Mouse (Mus musculus) lung, postnatal 0 days (tissue): ENCODE measurements at regions not wholly inside any gene's neighbourhood (a gene's known extent, or its start where the extent isn't known, plus 50 kb on each side); places are given as distances from the start of the nearest gene placed in this dataset.
"Not testable (repeated sequence)": the region's sequence is repeated elsewhere in the genome, so short reads cannot be mapped to it uniquely, and the experiment has no call there.

Experiments
- ATAC-seq: fragments of 200-750 bp; cut with Nextera tagmentation; 2 replicates; pipeline ENCODE4 v1.8.0; 2017; ENCODE audit warnings: moderate library complexity
- DNase-seq: peaks from one replicate; pipeline ENCODE4 v3.0.0-alpha.2; 2016; ENCODE audit warnings: low spot score
- H3K27ac ChIP-seq: fragments of 300-500 bp; sonication (generic); 2 replicates; pipeline ENCODE4 v1.5.1; 2014; ENCODE audit warnings: antibody characterized with exemption, mild to moderate bottlenecking, low read length, mixed read lengths
- H3K27me3 ChIP-seq: fragments of 300-500 bp; sonication (generic); replicated peaks from 2 replicates; pipeline ENCODE4 v1.6.1; 2014; ENCODE audit warnings: low read length, mixed read lengths; ENCODE audit not compliant: insufficient read depth
- H3K36me3 ChIP-seq: fragments of 300-500 bp; sonication (generic); 2 replicates; pipeline ENCODE4 v1.6.1; 2014; ENCODE audit warnings: low read length, mixed read lengths; ENCODE audit not compliant: insufficient read depth
- H3K4me1 ChIP-seq: fragments of 300-500 bp; sonication (generic); 2 replicates; pipeline ENCODE4 v1.6.1; 2014; ENCODE audit warnings: antibody characterized with exemption, low read depth, low read length, mixed read lengths; ENCODE audit not compliant: insufficient read depth
- H3K4me2 ChIP-seq: fragments of 300-500 bp; sonication (generic); replicated peaks from 2 replicates; pipeline ENCODE4 v1.6.1; 2014; ENCODE audit warnings: low read depth, mild to moderate bottlenecking, low read length, moderate library complexity, mixed read lengths
- H3K4me3 ChIP-seq: fragments of 300-500 bp; sonication (generic); 2 replicates; pipeline ENCODE4 v1.5.1; 2014; ENCODE audit warnings: low read depth, low read length
- H3K9ac ChIP-seq: fragments of 300-500 bp; sonication (generic); replicated peaks from 2 replicates; pipeline ENCODE4 v1.6.1; 2014; ENCODE audit warnings: low read depth, mild to moderate bottlenecking
- H3K9me3 ChIP-seq: fragments of 300-500 bp; sonication (generic); 2 replicates; pipeline ENCODE4 v1.6.1; 2016; ENCODE audit warnings: low read length, mixed read lengths
- CTCF ChIP-seq: IDR thresholded peaks from 2 replicates; pipeline ENCODE4 v1.5.1; 2016; ENCODE audit warnings: antibody characterized with exemption, mild to moderate bottlenecking
- EP300 ChIP-seq: IDR thresholded peaks from 2 replicates; pipeline ENCODE4 v1.6.1; 2016; ENCODE audit warnings: antibody characterized with exemption, mild to moderate bottlenecking, control low read depth
- WGBS: fragments of 180-500 bp; shearing (Covaris S2); extraction: QIAGEN DNeasy Blood & Tissue Kit; methylation state at CpG from one replicate; pipeline ENCODE4 v1.1.7; 2014; 5-methylcytosine and 5-hydroxymethylcytosine counted together

DNA sequence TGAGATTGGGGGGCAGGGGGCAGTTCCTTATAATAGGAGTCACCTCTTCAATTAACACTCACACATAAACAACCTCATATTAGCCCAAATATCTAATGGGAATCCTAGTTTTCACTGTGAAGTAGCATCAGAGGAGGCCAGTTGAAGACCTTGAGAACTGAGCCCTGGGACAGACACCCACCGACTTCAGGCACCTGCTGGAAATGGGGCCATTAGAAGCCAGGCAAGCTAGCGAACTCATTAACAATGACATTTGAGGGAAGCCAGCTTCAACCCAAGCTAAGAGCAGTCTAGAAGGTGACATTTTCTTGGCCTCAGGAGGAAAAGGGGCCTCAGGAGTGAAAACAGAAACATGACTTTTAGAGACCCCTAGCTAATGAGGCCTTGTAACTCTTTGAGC lies 70.9 kb upstream of the Tcerg1l start:
- Histone ChIP-seq H3K27ac (no peak overlapping the region), H3K4me3 (no peak overlapping the region), H3K36me3 (no peaks in the 10 kb centered on the region), H3K4me1 (no peaks in the 10 kb centered on the region), H3K4me2 (no peak overlapping the region), H3K9ac (no peak overlapping the region), H3K9me3 (no peaks in the 10 kb centered on the region), H3K27me3 (no peaks in the 10 kb centered on the region)
- DNase-seq (no peak), ATAC-seq (no peak)
- WGBS: 90% methylated on average over 2 of the region's 2 CpGs
- no peak for TF ChIP-seq EP300
- no peak for TF ChIP-seq CTCF

DNA sequence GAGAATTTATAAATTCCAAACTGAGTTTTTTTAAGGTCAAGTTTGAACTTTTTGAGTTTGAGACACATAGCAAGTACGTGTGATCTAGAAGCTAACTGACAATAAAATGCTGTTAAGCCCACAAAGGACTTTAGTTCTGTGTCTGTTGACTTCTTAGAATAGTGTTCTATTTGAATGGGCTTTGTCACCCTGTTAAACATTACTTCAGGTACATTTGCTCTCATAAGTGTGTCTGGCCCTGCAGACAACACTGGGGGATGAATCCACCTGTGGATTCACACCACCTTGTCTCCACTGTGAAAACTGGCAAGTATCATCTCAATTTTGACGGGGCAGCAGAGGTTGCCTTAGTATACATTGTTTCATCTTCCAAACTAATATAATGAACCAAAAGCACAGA lies 70.5 kb upstream of the Tcerg1l start:
- no peaks in the 10 kb centered on the region for H3K4me1 ChIP-seq
- ATAC-seq: no peak
- 67% methylated on average over 2 of the region's 2 CpGs for WGBS

DNA sequence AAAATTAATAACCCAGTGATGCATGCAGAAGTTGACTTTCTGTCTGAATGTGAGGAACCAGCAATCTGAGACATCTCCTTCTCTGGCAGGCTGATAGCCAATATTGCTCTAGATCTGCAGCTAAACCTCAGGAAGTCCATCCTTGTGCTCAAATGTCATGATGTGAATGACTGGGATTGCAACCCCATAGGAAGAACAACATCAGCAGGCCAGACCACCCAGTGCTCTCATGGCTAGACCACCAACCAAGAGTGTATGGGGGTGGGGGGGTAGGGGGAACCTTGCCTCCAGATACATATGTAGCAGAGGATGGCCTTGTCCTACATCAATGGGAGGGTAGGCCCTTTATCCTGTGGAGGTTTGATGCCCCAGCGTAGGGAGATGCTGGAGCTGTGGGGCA lies 69.9 kb upstream of the Tcerg1l start:
- Histone ChIP-seq H3K4me1 (no peaks in the 10 kb centered on the region), H3K27me3 (no peaks in the 10 kb centered on the region), H3K27ac (no peak overlapping the region), H3K9ac (no peak overlapping the region), H3K4me3 (no peak overlapping the region), H3K36me3 (no peaks in the 10 kb centered on the region), H3K9me3 (no peaks in the 10 kb centered on the region), H3K4me2 (no peak overlapping the region)
- TF ChIP-seq EP300 (no peak), CTCF (no peak)
- ATAC-seq (no peak), DNase-seq (no peak)
- 64% methylated on average over 1 of the region's 1 CpGs for WGBS

More for the DNA sequence above, 70.5 kb upstream of the Tcerg1l start:
- Histone ChIP-seq H3K27me3 (no peaks in the 10 kb centered on the region), H3K36me3 (no peaks in the 10 kb centered on the region), H3K9ac (no peak overlapping the region), H3K4me2 (no peak overlapping the region), H3K9me3 (no peaks in the 10 kb centered on the region), H3K4me3 (no peak overlapping the region), H3K27ac (no peak overlapping the region)
- no peak for DNase-seq
- TF ChIP-seq EP300 (no peak), CTCF (no peak)

DNA sequence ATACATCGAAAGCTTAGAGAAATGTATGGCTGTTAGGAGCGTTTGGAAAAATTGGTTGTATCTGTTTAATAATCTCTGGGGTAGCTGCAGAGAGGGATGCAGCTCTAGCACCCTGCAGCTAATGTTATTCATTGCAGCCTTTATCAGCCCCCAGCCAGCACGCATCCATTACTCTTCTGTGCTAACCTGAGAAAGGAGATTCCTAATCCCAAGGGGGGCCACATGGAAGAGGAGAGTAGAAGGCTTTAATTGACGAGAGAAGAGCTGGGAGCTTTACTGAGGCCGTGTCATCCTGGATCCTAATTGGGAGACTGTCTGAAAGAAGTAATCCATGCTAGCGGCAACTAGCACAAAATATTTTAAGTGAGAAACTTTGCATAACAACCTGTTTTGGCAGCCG lies 60.4 kb upstream of the Tcerg1l start:
- no peak for ATAC-seq
- WGBS: 54% methylated on average over 7 of the region's 7 CpGs

DNA sequence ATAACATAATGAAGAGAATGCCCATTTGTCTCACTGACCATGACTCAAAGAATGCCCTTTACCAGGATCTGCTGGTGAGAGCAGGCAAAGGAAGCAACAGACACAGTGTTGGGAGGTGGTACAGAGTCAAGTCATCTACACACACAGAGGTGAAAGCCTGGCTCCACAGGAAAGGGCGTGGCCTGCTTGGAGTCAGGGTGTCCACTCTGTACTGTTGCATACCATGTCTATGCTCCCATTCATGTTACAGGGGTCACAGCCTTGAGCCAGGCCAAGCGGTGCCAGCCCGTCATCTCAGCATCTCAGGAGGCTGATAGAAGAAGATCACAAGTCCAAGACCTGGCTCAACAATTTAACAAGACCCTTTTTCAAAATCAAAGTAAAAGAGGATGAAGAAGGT lies 57.8 kb upstream of the Tcerg1l start:
- Histone ChIP-seq H3K4me3 (no peak overlapping the region), H3K4me1 (no peaks in the 10 kb centered on the region), H3K4me2 (no peak overlapping the region), H3K27ac (no peak overlapping the region), H3K9me3 (no peaks in the 10 kb centered on the region), H3K36me3 (no peaks in the 10 kb centered on the region), H3K27me3 (no peaks in the 10 kb centered on the region), H3K9ac (no peak overlapping the region)
- no peak for ATAC-seq
- TF ChIP-seq EP300 (no peak), CTCF (no peak)
- DNase-seq: no peak
- WGBS: 84% methylated on average over 3 of the region's 3 CpGs

More for the DNA sequence above, 60.4 kb upstream of the Tcerg1l start:
- no peak overlapping the region for H3K4me3 ChIP-seq
- no peak overlapping the region for H3K27ac ChIP-seq
- no peaks in the 10 kb centered on the region for H3K9me3 ChIP-seq
- H3K27me3 ChIP-seq: no peaks in the 10 kb centered on the region
- no peaks in the 10 kb centered on the region for H3K36me3 ChIP-seq
- DNase-seq: no peak
- H3K9ac ChIP-seq: no peak overlapping the region
- TF ChIP-seq EP300: no peak
- no peak for TF ChIP-seq CTCF
- H3K4me2 ChIP-seq: no peak overlapping the region
- H3K4me1 ChIP-seq: no peaks in the 10 kb centered on the region

DNA sequence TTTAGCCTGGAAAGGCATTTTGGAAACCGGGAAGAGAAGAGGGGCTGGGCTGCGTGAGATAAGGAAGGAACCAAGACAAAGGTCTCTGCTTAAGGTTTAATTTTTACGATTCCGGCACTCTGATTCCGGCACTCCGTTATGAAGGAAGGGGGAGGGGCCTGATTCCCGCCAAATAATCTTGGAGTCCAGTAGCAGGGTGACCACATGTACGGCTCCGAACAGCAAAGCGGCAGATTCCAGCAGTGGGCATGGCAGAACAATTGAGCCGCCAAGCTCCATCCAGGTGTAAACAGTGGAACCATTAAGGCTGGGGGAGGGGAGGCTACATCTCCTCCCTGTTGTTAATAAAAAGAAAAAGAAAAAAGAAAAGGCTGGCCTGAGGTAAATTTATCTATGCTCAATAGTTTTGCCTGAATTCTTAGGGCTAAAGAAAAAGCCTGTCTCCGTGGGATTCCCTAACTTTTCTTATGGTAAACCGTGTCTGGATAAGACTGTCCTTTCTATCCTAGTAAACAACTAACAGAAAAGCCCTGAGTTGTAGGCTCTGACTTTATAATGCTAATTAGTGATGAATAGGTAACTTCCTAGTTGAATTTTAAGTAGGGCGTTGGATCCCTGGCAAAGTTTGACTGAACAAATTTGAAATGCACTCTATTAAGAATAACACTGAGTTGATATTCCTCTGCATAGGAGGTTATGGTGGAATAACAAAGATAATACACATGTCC lies 57.1 kb upstream of the Tcerg1l start:
- not testable (repeated sequence) for H3K4me3 ChIP-seq, H3K9ac ChIP-seq, H3K27me3 ChIP-seq, H3K27ac ChIP-seq, H3K4me2 ChIP-seq, ATAC-seq, H3K36me3 ChIP-seq, DNase-seq, H3K9me3 ChIP-seq, H3K4me1 ChIP-seq
- WGBS: 39% methylated on average over 14 of the region's 14 CpGs

DNA sequence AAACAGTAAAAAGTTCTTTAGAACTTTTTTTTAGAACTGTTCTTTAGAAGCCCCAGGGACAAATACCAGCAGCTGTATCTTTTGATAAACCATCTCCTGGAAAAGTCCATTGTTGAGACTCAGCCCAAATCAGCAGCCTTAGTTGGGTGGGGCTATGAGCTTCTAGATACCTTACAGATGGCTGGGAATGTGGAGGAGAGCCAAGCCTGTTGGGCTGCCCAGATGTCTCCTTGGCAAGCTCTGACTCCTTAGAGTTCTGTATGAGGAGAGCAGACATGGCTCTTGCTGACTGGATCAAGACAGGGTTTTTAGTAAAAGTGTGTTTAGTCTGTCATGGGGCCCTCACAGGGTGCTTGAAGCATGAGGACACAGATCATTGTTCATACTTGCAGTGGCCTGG lies 53.8 kb upstream of the Tcerg1l start:
- H3K4me2 ChIP-seq: no peak overlapping the region
- H3K4me1 ChIP-seq: no peaks in the 10 kb centered on the region
- no peak overlapping the region for H3K9ac ChIP-seq
- ATAC-seq (no peak), DNase-seq (no peak)
- H3K36me3 ChIP-seq: no peaks in the 10 kb centered on the region
- H3K27ac ChIP-seq: no peak overlapping the region
- TF ChIP-seq CTCF: no peak
- TF ChIP-seq EP300: no peak
- no peaks in the 10 kb centered on the region for H3K27me3 ChIP-seq
- H3K9me3 ChIP-seq: no peaks in the 10 kb centered on the region
- no peak overlapping the region for H3K4me3 ChIP-seq
